18 mouse cellular contexts compared by ENCODE assay signal in genomic region chr4:132621287-132622068, GRCm38 (mm10). TPM values are rescaled to one million over a fixed set of nuclear protein-coding genes. Genes with fewer than 3 reads are reported as not detected.
DNase-seq lines count a peak whose midpoint lies in the region; ATAC-seq and TF ChIP-seq lines count a peak whose summit lies in the region.
"Had no signal": no experiment of that assay in that cellular context is flagged by ENCODE, and none has a peak within 500 bp of the region (broad histone marks: within the 10 kb centered on the region; RNA-seq: fewer than 3 reads in every experiment).

No protein-coding gene starts in this region.

- no peak overlapping the region for H3K4me2 ChIP-seq in liver, postnatal 0 days (ENCODE audit: low read depth, low read length)
- H3K4me2 ChIP-seq: hindbrain, embryonic 15.5 days; lung, embryonic 14.5 days had no signal

- H3K36me3 ChIP-seq in liver, postnatal 0 days (replicated peaks; ENCODE audit: insufficient read depth, low read length) = no peaks in the 10 kb centered on the region
- H3K36me3 ChIP-seq: forebrain, embryonic 10.5 days; G1E; hindbrain, embryonic 15.5 days had no signal

- peaks cover 56% of the 10 kb centered on the region for H3K4me1 ChIP-seq in bone marrow macrophage, adult 2 months (ENCODE audit: control insufficient read depth, insufficient read depth, low read length)
- 0 out of 2 replicates have a peak, but pooled peaks cover 4% of the 10 kb centered on the region for H3K4me1 ChIP-seq in liver, postnatal 0 days (ENCODE audit: insufficient read depth)
- H3K4me1 ChIP-seq: forebrain, embryonic 10.5 days; hindbrain, embryonic 15.5 days had no signal

- no peak overlapping the region for H3K9ac ChIP-seq in liver, postnatal 0 days (replicated peaks)
- H3K9ac ChIP-seq: hindbrain, embryonic 15.5 days; lung, embryonic 14.5 days had no signal

- TF ChIP-seq EP300 in liver, postnatal 0 days (IDR thresholded peaks at IDR 0.05; ENCODE audit: low read depth) = no peak

- WGBS in liver, postnatal 0 days (ENCODE audit: insufficient replicate concordance) = 60% methylated on average over 7 of the region's 7 CpGs

- peak; percentile 45 for DNase-seq in 3134 (ENCODE audit: extremely low read depth, insufficient read length, low spot score)
- peak; percentile 73 for DNase-seq in A20 (ENCODE audit: low read depth, low spot score)
- DNase-seq in liver, postnatal 0 days = peak; percentile 27
- no peak for DNase-seq in gastrocnemius, postnatal 4 days (ENCODE audit: low spot score in 2 of 2)
- DNase-seq in cerebellum, adult 11 months = no peak
- no peak for DNase-seq in adrenal gland, adult 8-10 months
- DNase-seq in frontal cortex, postnatal 25 days (ENCODE audit: low spot score in 2 of 2) = no peak
- DNase-seq: cerebellum, adult 18-20 months; kidney, adult 2 months; kidney, postnatal 25 days; layer of hippocampus, postnatal 36 days; lung, embryonic 14.5 days; thymus, postnatal 4 days had no signal

- TF ChIP-seq CTCF in bone marrow macrophage, adult 2 months (IDR thresholded peaks at IDR 0.05; ENCODE audit: low read depth, low read length) = no peak
- TF ChIP-seq CTCF in liver, postnatal 0 days (IDR thresholded peaks at IDR 0.05; ENCODE audit: low read depth) = no peak

- TF ChIP-seq POLR2A in bone marrow macrophage, adult 2 months (IDR thresholded peaks at IDR 0.05; ENCODE audit: borderline replicate concordance, low read depth, low read length) = no peak

- no peak for ATAC-seq in liver, postnatal 0 days

- H3K27me3 ChIP-seq in liver, postnatal 0 days (ENCODE audit: insufficient read depth, low read length) = no peaks in the 10 kb centered on the region
- H3K27me3 ChIP-seq: hindbrain, embryonic 15.5 days had no signal

- H3K27ac ChIP-seq in bone marrow macrophage, adult 2 months (ENCODE audit: insufficient read depth, low read depth, low read length) = peak overlapping the region; percentile 76
- no peak overlapping the region for H3K27ac ChIP-seq in liver, postnatal 0 days (ENCODE audit: low read depth)
- H3K27ac ChIP-seq: forebrain, embryonic 10.5 days; hindbrain, embryonic 15.5 days; stomach, postnatal 0 days had no signal

- no peaks in the 10 kb centered on the region for H3K9me3 ChIP-seq in liver, postnatal 0 days (ENCODE audit: low read length)
- H3K9me3 ChIP-seq: forebrain, embryonic 10.5 days; hindbrain, embryonic 15.5 days had no signal

- no peak overlapping the region for H3K4me3 ChIP-seq in bone marrow macrophage, adult 2 months (ENCODE audit: insufficient read depth, low read length)
- no peak overlapping the region for H3K4me3 ChIP-seq in liver, postnatal 0 days (ENCODE audit: low read depth, low read length)
- H3K4me3 ChIP-seq: forebrain, embryonic 10.5 days; hindbrain, embryonic 15.5 days had no signal

RNA-seq across cellular contexts. Expression of gene Eya3, which starts 17.3 kb away (rescaled TPM):
- polyA plus RNA-seq in bone marrow macrophage, adult 2 months (2012; ENCODE audit: insufficient read depth, insufficient read length, missing spikeins) = 37.9 and 42.5 TPM in 2 replicates
- polyA plus RNA-seq in liver, postnatal 0 days (2015; fragmentation: Nextera tagmentation; extraction: Ambion mirVana) = 6.0 and 6.3 TPM in 2 replicates
- 10 to 100 TPM; 22.2 to 23.6 TPM for total RNA-seq in gastrocnemius, postnatal 4 days (2021)
- 10 to 100 TPM; 23.8 to 33.6 (median 32.0) TPM for total RNA-seq in adrenal gland, adult 8-10 months (2022)

RNA-seq across cellular contexts. Expression of gene Ptafr, which starts 57.6 kb away (rescaled TPM):
- polyA plus RNA-seq in bone marrow macrophage, adult 2 months (2012; ENCODE audit: insufficient read depth, insufficient read length, missing spikeins) = 81.4 and 91.0 TPM in 2 replicates
- polyA plus RNA-seq in liver, postnatal 0 days (2015; fragmentation: Nextera tagmentation; extraction: Ambion mirVana) = 1.0 and 1.3 TPM in 2 replicates
- 1 to 10 TPM; 3.5 to 3.9 TPM for total RNA-seq in gastrocnemius, postnatal 4 days (2021)
- 1 to 10 TPM; 1.6 to 6.1 (median 3.8) TPM for total RNA-seq in adrenal gland, adult 8-10 months (2022)

Comparison
In these comparisons a context has a peak if more than half of its experiments do, and no peak if none do; other contexts are left out.
1. DNase-seq: peak in 3134 (single experiment), A20 (single experiment) and liver, postnatal 0 days (single experiment); none in gastrocnemius, postnatal 4 days (0 of 2), cerebellum, adult 11 months (single experiment), adrenal gland, adult 8-10 months (single experiment) and frontal cortex, postnatal 25 days (0 of 2).